Mouse (Mus musculus): ENCODE measurements around the gene Mdn1.

- TF ChIP-seq GATA2 (IDR thresholded peaks at IDR 0.05; ENCODE audit: borderline replicate concordance, low read depth, low read length) = no peak
- no peak for TF ChIP-seq CTCF (IDR thresholded peaks at IDR 0.05; ENCODE audit: low read depth, low read length)
Measured at GRCm38 (mm10) chr4:32800577-32801170, 143.8 kb downstream of the Mdn1 start.

Data from G1E (cell line).